Mouse (Mus musculus): ENCODE measurements around the gene Prkn. TPM values are rescaled to one million over a fixed set of nuclear protein-coding genes. Genes with fewer than 3 reads are reported as not detected.
"Not testable (repeated sequence)": the region's sequence is repeated elsewhere in the genome, so short reads cannot be mapped to it uniquely, and the experiment has no call there.

Prkn gene
- total RNA-seq, 2 experiments from 2014 or later, result 7.0 to 10.9 TPM

DNA sequence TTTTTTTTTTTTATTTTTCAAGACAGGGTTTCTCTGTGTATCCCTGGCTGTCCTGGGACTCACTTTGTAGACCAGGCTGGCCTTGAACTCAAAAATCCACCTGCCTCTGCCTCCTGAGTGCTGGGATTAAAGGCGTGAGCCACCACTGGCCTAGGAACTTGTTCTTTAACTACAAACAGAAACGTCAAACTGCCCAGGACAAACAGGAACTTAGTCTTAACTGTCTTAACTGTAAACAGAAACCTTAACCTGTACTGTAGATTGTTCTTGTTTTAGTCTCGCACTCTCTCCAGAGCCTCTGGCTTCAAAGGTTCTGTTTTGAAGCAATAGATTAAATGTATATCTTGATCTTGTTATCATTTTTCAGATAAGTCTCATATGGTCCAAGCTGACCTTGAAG is 1154.6 kb downstream of the Prkn start:
- DNase-seq; intact Hi-C loops (cut with DNase I): not testable (repeated sequence)

DNA sequence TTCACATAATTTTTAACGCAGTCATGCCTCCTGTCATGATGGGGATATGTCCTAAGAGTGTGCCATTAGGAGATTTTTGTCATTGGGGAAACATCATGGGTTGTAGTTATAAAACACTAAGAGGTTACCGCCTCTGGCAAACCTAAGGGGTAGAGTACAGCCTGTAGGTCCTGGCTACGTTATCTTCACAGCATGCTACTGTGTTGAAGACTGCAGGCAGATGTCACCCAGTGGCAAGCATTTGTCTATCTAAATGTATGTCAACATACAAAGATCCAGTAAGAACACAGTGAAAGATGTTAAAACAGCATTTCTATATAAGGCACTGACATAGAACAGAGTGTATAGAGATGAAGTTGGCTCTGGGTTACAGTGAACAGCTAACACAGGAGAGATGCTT is 1155.3 kb downstream of the Prkn start:
- intact Hi-C loops (cut with DNase I), result no loop called here
- no peak for DNase-seq

DNA sequence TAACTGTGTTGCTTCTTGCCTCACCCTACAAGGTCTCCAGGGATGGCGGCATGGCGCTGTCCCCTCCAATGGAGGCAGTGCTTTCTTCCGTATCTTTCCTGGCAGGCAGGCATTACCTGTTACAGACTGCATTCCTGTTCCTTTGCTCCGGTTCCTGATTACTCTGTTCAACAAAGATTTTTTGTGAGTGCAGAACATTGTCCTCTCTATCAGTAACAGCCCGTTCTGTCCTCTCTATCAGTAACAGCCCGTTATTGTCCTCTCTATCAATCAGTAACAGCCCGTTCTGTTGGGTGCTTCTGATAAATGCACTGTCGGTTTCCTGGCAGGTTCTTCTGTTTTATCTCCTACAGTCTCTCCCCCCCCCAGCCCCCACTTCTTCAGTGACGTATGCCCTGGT is 1156.1 kb downstream of the Prkn start:
- no peak for DNase-seq
- intact Hi-C loops (cut with DNase I), result no loop called here

DNA sequence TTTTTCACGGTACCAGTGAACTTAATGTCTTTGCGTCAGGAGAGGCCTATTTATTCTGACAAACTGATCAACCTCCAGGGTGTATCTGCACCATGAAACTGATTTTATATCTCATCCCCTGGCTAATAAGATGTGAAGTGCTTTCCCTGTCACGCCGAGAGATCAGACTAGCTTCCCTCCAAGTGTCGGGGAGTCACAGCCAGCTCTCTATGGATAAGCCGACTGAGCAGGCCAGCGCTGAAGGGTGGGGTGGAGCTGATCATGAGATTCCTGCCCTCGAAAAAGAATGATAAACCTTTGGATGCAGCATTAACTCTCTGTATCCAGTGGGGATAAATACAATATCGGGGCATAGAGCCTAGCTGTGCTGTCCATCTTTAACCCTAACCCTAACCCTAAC is 1160.1 kb downstream of the Prkn start:
- intact Hi-C loops (cut with DNase I), result no loop called here
- DNase-seq, result no peak

DNA sequence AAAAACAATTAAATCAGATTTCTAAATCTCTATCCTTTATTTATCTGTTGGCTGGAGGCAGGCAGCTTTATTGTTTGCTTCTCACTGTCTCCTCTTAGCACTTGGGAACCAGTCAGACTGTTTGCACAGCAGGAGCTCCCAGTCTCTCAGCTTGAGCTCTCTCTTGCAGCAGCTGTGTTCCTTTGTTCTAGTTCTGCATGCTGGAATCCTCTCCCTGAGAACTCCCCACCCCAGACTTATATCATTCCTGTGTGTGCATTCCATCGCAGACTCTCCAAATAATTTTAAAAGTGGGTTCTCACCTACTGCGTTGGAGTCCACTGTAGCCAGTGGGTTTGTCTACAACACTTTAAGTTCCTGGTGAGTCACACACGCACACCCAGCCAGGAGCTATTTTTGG is 1181.1 kb downstream of the Prkn start:
- DNase-seq, result no peak
- intact Hi-C loops (cut with DNase I), result no loop called here

DNA sequence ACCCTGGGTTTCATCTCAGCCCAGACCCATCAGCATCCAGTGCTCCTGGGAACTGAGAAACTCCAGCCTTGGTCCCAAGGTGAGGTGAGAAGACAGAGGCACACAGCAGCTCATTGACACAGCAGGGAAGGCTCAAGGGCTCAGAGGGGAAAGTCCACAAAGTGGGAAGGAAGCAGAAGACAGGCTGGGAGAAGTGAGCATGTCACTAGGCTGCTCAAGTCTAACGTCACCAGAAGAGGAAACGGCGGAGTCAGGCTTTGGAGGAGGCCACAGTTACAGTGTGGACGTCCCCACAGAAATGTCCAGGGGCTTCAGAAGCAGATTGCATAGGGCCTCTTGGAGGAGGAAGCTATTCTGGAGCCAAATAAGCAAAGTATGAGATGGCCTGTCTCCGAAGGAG is 1189.2 kb downstream of the Prkn start:
- intact Hi-C loops (cut with DNase I), result no loop called here

DNA sequence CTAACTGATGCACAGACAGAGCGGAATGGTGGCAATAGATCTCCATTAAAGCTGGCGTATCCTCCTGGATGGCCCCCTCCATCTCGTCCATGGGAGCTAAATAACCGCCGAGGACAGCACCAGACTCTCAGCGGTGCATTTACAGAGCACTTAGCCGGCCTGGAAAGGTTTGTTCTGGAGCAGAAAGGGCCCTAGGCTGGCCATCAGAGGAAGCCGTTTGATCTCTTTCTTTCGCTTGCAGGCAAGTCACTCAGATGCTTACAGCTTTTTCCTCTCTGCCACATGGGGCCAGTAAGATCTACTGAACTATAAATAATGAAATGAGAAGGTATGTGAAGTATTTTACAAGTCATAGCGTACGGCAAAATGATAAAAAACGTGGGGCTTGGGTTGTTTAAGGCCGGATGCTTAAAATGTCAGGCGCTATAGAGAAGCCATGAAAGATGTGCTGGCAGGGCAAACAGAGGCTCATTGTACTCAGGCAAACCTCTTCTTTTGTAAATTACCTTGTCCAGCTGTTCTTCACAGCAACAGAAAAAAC is 1189.8 kb downstream of the Prkn start:
- DNase-seq, result no peak

More for the DNA sequence above, 1189.2 kb downstream of the Prkn start:
- no peak for DNase-seq

DNA sequence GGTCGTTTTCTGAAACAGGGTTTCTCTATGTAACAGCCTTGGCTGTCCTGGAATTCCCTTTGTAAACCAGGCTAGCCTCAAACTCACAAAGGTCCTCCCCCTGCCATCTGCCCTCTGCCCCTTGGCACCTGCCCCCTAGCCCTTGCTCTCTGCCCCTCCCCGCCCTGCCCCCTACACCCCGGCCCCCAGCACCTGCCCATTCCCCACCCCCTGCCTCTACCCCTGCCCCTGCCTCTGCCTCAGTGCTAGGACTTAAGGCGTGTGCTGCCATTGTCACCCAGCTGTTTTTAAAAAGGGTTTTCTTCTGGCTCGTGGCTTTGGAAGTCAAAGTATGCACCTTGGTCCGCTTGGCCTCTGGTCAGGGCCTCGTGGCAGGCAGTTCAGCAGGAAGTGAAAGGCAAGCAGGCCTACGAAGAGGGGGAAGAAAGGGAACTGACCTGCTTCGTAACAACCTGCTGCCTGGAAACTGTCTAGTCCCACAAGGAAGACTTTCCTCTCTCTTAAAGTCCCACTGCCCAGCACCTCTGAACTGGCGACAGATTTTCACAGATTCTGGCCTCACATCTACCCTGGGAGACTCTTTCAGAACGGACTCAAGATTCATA is 1190.5 kb downstream of the Prkn start:
- no peak for DNase-seq
- intact Hi-C loops (cut with DNase I), result no loop called here

More for the DNA sequence above, 1189.8 kb downstream of the Prkn start:
- intact Hi-C loops (cut with DNase I), result no loop called here

DNA sequence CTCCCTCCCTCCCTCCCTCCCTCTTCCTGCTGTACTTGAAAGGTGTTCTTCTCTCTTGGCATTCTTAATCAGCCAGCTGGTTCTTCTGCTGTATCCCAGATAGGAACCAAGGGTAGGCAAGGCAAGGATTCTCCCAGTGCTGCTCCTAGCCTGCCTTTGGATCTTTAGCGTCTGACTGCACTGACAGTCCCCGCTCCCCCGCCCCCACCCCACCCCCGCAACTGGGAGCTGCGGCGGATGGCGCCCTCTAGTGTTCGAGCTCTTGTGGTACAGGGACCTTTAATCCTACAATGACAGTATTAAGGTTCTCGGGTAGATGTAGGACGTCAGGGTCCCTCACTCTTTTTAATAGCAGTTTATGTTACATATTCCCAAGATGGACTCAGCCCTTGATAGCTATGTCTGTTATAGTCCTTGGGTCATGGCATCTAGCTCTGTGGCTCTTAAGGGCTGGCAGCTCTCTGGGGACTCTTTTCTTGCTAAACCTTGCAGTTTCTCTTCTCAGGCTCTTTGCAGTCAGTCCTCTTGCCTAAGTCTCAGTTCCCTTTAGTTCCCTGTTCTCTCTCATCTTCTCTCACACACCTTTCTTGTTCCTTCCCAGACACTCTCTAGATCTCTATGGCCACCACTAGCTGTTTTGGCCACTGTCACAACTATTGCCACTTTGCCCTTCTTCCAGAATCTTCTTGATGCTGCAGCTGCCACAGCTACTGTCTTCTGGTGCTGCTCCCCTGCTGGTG is 1191.2 kb downstream of the Prkn start:
- intact Hi-C loops (cut with DNase I), result no loop called here
- peak; percentile 66 to 81 for DNase-seq

DNA sequence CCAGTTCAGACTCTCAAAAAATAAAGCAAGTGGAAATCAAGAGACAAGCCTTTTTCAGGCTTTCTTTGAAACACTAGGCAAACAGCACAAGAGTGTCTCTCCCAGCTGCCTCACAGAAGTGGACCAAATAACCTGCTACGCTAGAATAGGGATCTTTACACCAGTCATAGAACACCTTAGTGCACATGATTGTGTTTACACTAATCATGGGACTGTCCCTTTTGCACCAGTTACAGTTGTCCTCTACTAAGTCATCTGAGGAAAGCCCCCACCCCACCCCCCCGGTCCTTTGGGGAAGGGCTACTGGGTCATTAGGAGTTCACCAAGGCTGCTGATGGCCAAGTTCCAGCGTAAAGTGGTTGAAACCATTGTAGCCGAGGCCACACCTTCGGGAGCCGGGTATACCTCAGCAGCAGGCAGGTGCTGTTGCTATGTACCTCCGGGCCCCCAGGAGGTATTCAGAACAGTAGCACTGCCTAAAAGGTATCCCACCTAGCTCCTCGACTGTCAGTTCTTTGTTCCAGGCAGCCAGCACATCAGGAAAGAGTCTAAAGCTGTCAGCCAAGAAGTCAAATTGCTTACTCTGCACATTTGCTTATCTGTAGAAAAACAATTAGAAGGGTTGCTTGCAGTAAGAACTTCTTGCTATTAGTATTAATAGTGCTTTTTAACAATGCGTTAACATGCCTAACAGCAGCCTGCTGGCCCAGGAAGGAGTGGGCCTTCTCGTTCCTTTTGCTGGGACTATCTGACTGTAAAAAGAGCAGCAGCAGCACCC is 1192.0 kb downstream of the Prkn start:
- intact Hi-C loops (cut with DNase I), result no loop called here
- no peak for DNase-seq

DNA sequence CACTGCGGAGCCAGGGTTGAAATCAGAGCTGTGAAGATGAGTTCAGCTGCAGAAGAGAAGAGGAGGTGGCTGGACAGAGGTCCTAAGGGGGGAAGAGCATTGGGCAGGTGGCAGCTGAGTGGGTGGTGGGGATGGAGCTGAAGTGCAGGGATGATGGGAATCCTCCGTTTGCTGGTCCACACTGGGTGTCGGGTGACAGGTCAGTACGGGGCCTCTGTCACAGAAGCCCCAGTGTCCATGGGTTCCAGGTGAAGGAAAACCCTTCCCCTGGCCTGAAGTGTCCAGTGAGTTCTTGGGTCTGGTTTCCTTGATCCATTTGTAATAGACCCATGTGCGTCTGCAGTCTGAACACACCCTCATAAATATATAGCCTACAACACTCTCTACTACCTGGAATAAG is 1195.2 kb downstream of the Prkn start:
- no peak for DNase-seq
- intact Hi-C loops (cut with DNase I), result loop anchor here (5.0 kb wide), 1 partner anchor 82 kb away; the partner anchor contains the start of gene Agpat4

DNA sequence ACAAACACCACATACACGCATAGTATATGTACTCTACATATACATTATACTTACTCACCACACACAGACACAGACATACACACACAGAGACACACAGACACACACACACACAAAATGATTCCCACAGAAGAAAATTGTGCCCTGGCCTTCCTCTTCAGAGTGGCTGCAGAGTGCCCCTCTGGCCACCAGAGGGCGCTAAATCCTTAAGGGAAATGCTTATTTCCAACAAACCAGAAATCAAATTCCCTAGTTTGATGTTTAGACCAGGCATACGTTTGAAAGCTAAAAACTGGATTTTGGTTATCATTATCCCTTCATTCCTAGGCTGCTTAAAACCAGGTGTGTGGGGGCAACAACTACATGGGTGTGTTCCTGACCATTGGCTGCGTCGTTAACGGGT is 1196.0 kb downstream of the Prkn start:
- DNase-seq, result peak; percentile 56 to 82
- intact Hi-C loops (cut with DNase I), result loop anchor here (5.0 kb wide), 1 partner anchor 81 kb away; the partner anchor contains the start of gene Agpat4

DNA sequence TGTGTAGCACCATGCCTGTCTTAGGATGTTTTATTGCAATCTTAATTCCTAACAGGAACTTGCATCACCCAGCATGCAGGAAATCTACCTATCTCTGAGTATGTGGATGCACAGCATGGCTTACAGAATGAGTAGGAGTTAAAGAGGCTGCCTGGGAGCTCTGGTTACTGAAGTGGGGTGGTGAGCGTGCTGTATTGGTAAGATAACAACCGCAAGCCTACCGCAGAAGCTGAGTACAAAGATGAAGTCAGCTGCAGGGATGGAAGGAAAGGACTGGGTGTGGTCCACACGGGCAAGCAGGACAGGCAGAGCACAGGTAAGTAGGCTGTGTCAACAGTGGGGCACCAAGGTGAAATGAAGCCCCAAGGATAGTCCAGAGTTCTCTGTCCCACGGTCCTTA is 1196.9 kb downstream of the Prkn start:
- intact Hi-C loops (cut with DNase I), result loop anchor here (5.0 kb wide), 1 partner anchor 80 kb away; the partner anchor contains the start of gene Agpat4
- no peak for DNase-seq

DNA sequence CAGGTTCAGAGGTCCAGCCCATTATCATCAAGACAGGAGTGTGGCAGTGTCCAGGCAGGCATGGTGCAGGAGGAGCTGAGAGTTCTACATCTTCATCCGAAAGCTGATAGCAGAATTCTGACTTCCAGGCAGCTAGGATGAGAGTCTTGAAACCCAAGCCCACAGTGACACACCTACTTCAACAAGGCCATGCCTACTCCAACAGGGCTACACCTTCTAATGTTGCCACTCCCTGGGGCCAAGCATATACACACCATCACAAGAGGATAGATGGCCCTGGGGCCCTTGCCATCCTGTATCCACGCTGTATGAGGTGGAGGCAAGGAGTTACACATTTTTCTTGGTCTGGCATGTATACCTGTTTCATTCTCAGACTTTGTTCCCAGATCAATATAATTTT is 1197.4 kb downstream of the Prkn start:
- intact Hi-C loops (cut with DNase I), result loop anchor here (5.0 kb wide), 1 partner anchor 80 kb away; the partner anchor contains the start of gene Agpat4

DNA sequence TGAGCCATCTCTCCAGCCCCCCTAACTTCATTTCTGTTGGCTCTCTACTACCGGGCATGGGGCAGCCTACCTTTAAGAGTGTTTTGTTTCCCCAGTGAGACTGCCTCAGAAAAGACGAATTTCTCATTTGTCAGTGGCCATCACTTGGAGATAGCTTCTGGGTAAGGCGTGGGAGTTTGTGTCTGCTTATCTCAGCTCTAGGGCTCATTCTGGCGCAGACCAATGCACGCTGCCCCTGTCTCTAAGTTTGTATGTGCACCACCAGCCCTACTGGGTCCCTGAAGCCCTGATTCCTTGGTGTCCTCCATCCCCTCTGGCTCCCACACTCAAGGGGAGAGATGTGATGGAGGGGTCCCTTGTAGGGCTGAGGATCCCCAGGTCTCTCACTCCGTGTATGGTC is 1198.3 kb downstream of the Prkn start:
- DNase-seq, result no peak
- intact Hi-C loops (cut with DNase I), result loop anchor here (2.0 to 5.0 kb wide), 2 partner anchors 79 to 332 kb away; partner anchors contain the start of gene Agpat4

More for the DNA sequence above, 1197.4 kb downstream of the Prkn start:
- DNase-seq, result no peak

DNA sequence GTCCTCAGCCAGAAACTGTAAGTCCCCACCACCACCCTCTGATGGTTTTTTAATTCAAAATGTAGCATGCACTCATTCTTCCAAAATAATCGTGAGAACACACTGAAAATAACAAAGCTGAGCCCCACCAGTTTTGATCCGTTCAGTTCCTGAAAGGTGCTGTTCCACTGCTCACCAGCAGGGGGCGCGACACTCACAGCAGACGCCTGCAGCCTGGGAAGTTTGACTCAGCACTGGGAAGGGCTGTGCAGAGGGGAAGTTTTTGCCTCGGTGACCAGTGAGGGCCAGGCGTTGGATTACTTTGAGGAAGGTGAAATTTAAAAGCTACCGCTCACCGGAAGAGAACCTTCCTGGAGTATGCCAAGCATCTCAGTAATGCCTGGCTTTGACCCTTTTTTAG is 1199.0 kb downstream of the Prkn start:
- intact Hi-C loops (cut with DNase I), result loop anchor here (1.0 to 5.0 kb wide), 3 partner anchors 78 to 332 kb away; partner anchors contain the start of gene Agpat4

DNA sequence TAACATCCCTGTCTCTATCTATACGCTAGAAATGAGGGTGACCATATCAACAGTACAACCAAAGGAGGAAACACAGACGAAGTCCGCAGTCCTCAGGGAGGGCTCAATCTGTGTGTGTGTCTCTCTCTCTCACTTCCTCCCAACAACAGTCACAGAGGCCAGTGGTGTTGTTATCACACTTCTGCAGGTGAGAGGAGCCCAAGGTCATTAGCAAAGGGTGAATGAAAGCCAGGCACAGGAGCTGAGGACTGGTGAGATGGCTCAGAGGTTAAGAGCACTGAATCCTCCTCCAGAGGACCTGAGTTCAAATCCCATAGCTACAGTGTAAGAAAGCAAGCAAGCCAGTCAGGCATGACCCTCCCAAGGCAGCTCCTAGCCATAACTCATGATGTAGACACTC is 1199.7 kb downstream of the Prkn start:
- intact Hi-C loops (cut with DNase I), result loop anchor here (1.0 to 5.0 kb wide), 3 partner anchors 77 to 331 kb away; partner anchors contain the start of gene Agpat4
- no peak for DNase-seq

More for the DNA sequence above, 1199.0 kb downstream of the Prkn start:
- DNase-seq, result peak; percentile 84 to 88

DNA sequence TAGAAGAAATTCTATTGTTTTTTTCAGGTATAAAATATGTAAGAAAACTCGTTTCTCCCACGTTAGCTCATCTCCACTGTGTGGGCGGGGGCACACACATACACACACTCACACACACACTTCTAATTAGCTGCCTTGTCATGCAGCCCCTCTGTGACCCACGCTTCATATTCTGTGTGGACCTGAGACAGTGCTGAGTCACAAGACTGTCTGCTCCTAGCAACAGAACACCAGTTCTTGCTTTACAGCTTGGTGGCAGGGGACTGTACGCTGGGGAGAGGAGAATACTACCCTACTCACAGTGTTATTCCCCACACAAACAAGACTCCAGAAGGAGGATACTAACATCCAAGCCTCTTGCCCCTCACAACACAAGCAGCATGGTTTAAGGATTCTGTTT is 1200.4 kb downstream of the Prkn start:
- no peak for DNase-seq
- intact Hi-C loops (cut with DNase I), result no loop called here

DNA sequence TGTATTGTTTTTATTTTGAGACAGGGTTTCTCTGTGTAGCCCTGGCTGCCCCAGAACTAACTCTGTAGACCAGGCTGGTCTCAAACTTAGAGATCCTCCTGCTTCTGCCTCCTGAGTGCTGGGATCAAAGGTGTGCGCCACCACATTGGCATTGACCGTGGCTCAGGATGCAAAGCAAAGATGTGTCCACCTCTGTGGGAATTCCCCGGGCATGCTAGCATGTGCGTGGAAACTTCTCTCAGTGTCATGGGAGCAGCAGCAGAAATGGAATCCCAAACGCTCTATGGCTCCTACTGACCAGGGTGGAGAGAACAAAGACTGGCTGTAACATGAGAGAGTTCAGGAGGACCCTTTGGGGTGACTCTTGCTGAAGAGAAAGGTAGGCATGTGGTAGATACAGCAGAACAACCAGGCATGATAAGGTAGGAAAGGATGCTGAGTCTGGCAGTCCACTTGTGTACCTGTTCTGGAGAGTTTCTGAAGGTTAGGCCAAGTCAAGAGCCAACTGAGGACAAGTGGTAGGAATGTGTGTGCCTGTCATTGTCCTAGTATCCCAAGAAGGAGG is 1201.0 kb downstream of the Prkn start:
- no peak for DNase-seq
- intact Hi-C loops (cut with DNase I), result no loop called here

DNA sequence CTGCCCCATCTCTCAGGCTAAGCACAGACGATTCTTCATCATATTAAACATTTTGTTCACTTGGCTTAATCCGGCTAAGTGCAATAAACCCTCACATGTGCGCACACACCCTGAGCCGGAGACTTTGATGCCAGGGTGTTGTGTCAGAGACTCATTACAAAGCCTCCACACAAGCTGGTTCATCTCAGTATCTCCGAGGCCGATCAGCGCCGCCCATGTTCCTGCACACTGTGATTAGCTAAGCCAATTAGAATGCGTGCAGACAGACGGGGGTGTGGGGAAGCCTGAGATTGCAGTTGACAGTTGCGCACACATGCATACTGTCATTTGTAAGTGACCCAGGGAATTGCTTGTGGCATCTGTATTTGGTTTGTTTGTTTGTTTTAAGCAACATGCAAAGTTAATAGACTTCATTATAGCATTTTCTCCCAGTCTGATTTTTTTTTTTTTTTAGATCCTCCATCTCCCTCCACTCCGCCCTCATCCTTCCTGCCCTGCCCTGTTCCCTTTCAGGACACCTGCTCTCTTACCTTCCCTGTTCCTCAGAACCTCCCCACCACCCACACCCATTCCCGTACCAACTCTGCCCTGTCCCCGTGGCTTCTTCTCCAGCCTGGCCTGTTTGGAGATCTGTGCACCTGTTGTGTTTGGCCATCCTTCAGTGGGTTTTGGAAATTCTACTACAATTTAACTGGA is 1202.5 kb downstream of the Prkn start:
- intact Hi-C loops (cut with DNase I), result no loop called here
- DNase-seq, result no peak
